Comparison of ENCODE assay signal across 15 mouse cellular contexts in the genomic region with DNA sequence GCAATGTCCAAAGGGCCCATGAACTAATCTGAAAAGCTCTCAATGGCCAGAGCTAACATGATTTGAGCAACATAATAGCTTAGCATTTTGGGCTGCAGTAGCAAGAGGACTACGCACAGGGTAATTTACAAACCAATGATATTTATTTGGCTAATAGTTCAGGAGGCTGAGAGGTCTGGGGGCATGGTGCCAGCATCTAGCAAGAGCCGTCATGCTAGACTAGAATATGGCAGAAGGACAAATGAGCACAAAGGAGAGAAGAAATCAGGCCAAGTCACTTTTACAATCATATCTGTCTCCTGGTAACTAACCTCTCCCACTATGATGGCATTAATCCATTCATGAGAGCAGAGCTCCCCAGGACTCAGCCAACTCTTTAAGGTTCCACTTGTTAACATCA.
"Had no signal": no experiment of that assay in that cellular context is flagged by ENCODE, and none has a peak within 500 bp of the region (broad histone marks: within the 10 kb centered on the region; RNA-seq: fewer than 3 reads in every experiment).

No protein-coding gene starts in this region.

- H3K27ac ChIP-seq: kidney, embryonic 15.5 days; left cerebral cortex, adult 2 months; limb, embryonic 15.5 days; liver, embryonic 12.5 days; lung, embryonic 15.5 days; midbrain, embryonic 12.5 days; neural tube, embryonic 15.5 days had no signal

- H3K9me3 ChIP-seq: kidney, embryonic 15.5 days; limb, embryonic 15.5 days; liver, embryonic 12.5 days; lung, embryonic 15.5 days; midbrain, embryonic 12.5 days; neural tube, embryonic 15.5 days had no signal

- ATAC-seq: liver, embryonic 12.5 days had no signal

- H3K4me1 ChIP-seq: limb, embryonic 15.5 days; liver, embryonic 12.5 days; midbrain, embryonic 12.5 days; neural tube, embryonic 15.5 days had no signal

- H3K27me3 ChIP-seq: kidney, embryonic 15.5 days; limb, embryonic 15.5 days; liver, embryonic 12.5 days; lung, embryonic 15.5 days; midbrain, embryonic 12.5 days; neural tube, embryonic 15.5 days had no signal

- H3K4me2 ChIP-seq: kidney, embryonic 15.5 days; limb, embryonic 15.5 days; liver, embryonic 12.5 days; lung, embryonic 15.5 days; midbrain, embryonic 12.5 days; neural tube, embryonic 15.5 days had no signal

- H3K36me3 ChIP-seq: kidney, embryonic 15.5 days; limb, embryonic 15.5 days; liver, embryonic 12.5 days; lung, embryonic 15.5 days; midbrain, embryonic 12.5 days; neural tube, embryonic 15.5 days had no signal

- DNase-seq: kidney, adult 11 months; kidney, postnatal 14 days; lung, postnatal 14 days; right cerebral cortex, adult 18-20 months; right cerebral cortex, postnatal 25 days; thymus, adult 18-20 months; thymus, postnatal 14 days had no signal

- H3K4me3 ChIP-seq: kidney, embryonic 15.5 days; left cerebral cortex, adult 2 months; limb, embryonic 15.5 days; liver, embryonic 12.5 days; lung, embryonic 15.5 days; midbrain, embryonic 12.5 days; myocyte; neural tube, embryonic 15.5 days had no signal

- H3K9ac ChIP-seq: kidney, embryonic 15.5 days; limb, embryonic 15.5 days; liver, embryonic 12.5 days; lung, embryonic 15.5 days; midbrain, embryonic 12.5 days; neural tube, embryonic 15.5 days had no signal
